27 mouse cellular contexts compared by ENCODE assay signal in the genomic region with DNA sequence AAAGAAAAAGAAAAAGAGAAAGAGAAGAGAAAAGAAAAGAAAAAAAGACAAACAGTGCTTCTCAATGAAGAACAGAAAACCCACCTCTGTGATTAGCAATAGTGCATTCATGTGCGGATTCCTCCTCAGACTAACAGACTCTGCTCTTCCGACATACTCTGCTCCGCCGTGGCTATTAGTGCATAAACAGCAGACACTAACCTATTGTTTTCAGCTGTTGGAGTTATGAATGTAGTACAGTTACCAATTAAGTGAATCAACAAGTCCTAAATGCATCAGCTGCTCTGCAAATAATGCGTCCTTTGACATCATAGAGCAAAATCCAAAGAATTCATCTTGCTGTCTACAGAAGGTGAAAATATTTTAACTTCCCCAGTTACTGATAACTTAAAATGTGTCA.
DNase-seq lines count a peak whose midpoint lies in the region; ATAC-seq and TF ChIP-seq lines count a peak whose summit lies in the region.
"Had no signal": no experiment of that assay in that cellular context is flagged by ENCODE, and none has a peak within 500 bp of the region (broad histone marks: within the 10 kb centered on the region; RNA-seq: fewer than 3 reads in every experiment).

No protein-coding gene starts in this region.

- no peaks in the 10 kb centered on the region for H3K27me3 ChIP-seq in forebrain, embryonic 14.5 days (replicated peaks; ENCODE audit: control insufficient read depth, insufficient read depth, low read length)
- H3K27me3 ChIP-seq in forebrain, embryonic 13.5 days, result no peaks in the 10 kb centered on the region
- H3K27me3 ChIP-seq: embryonic facial prominence, embryonic 13.5 days; heart, embryonic 13.5 days; Patski had no signal

- H3K9me3 ChIP-seq in forebrain, embryonic 14.5 days (replicated peaks; ENCODE audit: control insufficient read depth, low read length), result no peaks in the 10 kb centered on the region
- no peaks in the 10 kb centered on the region for H3K9me3 ChIP-seq in forebrain, embryonic 13.5 days (replicated peaks)
- H3K9me3 ChIP-seq: embryonic facial prominence, embryonic 13.5 days; heart, embryonic 10.5 days; heart, embryonic 13.5 days had no signal

- 39% methylated on average over 5 of the region's 5 CpGs for WGBS in forebrain, embryonic 14.5 days
- 35% methylated on average over 5 of the region's 5 CpGs for WGBS in forebrain, embryonic 13.5 days

- ATAC-seq in forebrain, embryonic 14.5 days, result no peak
- no peak for ATAC-seq in forebrain, embryonic 13.5 days
- ATAC-seq in megakaryocyte progenitor cell, adult 5-6 weeks (replicated peaks; ENCODE audit: poor library complexity), result no peak
- no peak for ATAC-seq in erythroid progenitor cell, adult 5-6 weeks (replicated peaks; ENCODE audit: low FRiP score, poor library complexity, severe bottlenecking)
- ATAC-seq: CD4-positive, CD25-positive, alpha-beta regulatory T cell, adult 4 months; forebrain, embryonic 16.5 days; hindbrain, postnatal 0 days; inflammation-experienced regulatory T-cells, adult 6 months; intestine, embryonic 16.5 days; Patski had no signal

- H3K36me3 ChIP-seq in forebrain, embryonic 14.5 days (ENCODE audit: control insufficient read depth, insufficient read depth, low read length), result no peaks in the 10 kb centered on the region
- no peaks in the 10 kb centered on the region for H3K36me3 ChIP-seq in forebrain, embryonic 13.5 days (ENCODE audit: poor library complexity, severe bottlenecking)
- H3K36me3 ChIP-seq: embryonic facial prominence, embryonic 13.5 days; heart, embryonic 10.5 days; heart, embryonic 13.5 days had no signal

- no peak overlapping the region for H3K9ac ChIP-seq in forebrain, embryonic 14.5 days (ENCODE audit: low read length)
- H3K9ac ChIP-seq in forebrain, embryonic 13.5 days, result no peak overlapping the region
- H3K9ac ChIP-seq: embryonic facial prominence, embryonic 13.5 days; heart, embryonic 13.5 days; hindbrain, embryonic 14.5 days had no signal

- no peak overlapping the region for H3K4me3 ChIP-seq in forebrain, embryonic 14.5 days (ENCODE audit: low read depth, low read length)
- H3K4me3 ChIP-seq in forebrain, embryonic 13.5 days, result no peak overlapping the region
- H3K4me3 ChIP-seq: embryonic facial prominence, embryonic 13.5 days; heart, adult 2 months; heart, embryonic 10.5 days; heart, embryonic 13.5 days had no signal

- peak; percentile 36 for DNase-seq in forebrain, embryonic 14.5 days (ENCODE audit: low spot score)
- peak; percentile 37 for DNase-seq in MN1 (ENCODE audit: low spot score)
- DNase-seq in brain, embryonic 14.5 days (ENCODE audit: low read depth), result peak; percentile 40
- no peak for DNase-seq in cerebellum, postnatal 4 days (ENCODE audit: low spot score in 2 of 2)
- DNase-seq: adrenal gland, postnatal 10 days; adrenal gland, postnatal 36 days; cerebellum, adult 11-12 months; cerebellum, adult 9-10 months; cerebellum, postnatal 14 days; gastrocnemius, postnatal 10 days; gastrocnemius, postnatal 36 days; heart, adult 2 months; heart, postnatal 14 days; heart, postnatal 4 days had no signal

- H3K4me1 ChIP-seq in forebrain, embryonic 14.5 days (ENCODE audit: control insufficient read depth, insufficient read depth, low read length), result no peaks in the 10 kb centered on the region; the same call in 1 of the 2 replicates
- peaks cover 16% of the 10 kb centered on the region for H3K4me1 ChIP-seq in forebrain, embryonic 13.5 days
- H3K4me1 ChIP-seq: embryonic facial prominence, embryonic 13.5 days had no signal

- no peak overlapping the region for H3K27ac ChIP-seq in forebrain, embryonic 14.5 days (ENCODE audit: low read depth, low read length)
- H3K27ac ChIP-seq in forebrain, embryonic 13.5 days, result no peak overlapping the region
- H3K27ac ChIP-seq: embryonic facial prominence, embryonic 13.5 days; heart, adult 2 months; heart, embryonic 10.5 days; heart, embryonic 13.5 days; hindbrain, embryonic 14.5 days; hindbrain, postnatal 0 days had no signal

- TF ChIP-seq CTCF in brain, embryonic 14.5 days (IDR thresholded peaks at IDR 0.05; ENCODE audit: borderline replicate concordance, extremely low read depth, insufficient read depth, insufficient read length), result no peak

- H3K4me2 ChIP-seq in forebrain, embryonic 14.5 days (ENCODE audit: low read length), result no peak overlapping the region
- no peak overlapping the region for H3K4me2 ChIP-seq in forebrain, embryonic 13.5 days
- H3K4me2 ChIP-seq: embryonic facial prominence, embryonic 13.5 days; heart, embryonic 13.5 days; hindbrain, embryonic 14.5 days had no signal

- TF ChIP-seq POLR2A in brain, embryonic 14.5 days (IDR thresholded peaks at IDR 0.05; ENCODE audit: borderline replicate concordance, extremely low read depth, insufficient read depth, insufficient read length, poor library complexity, severe bottlenecking), result no peak

Comparison
In these comparisons a context has a peak if more than half of its experiments do, and no peak if none do; other contexts are left out.
1. DNase-seq: peak in forebrain, embryonic 14.5 days (single experiment), MN1 (single experiment) and brain, embryonic 14.5 days (single experiment); none in cerebellum, postnatal 4 days (0 of 2).